Mouse (Mus musculus): Measurements from ENCODE around the gene Colca2.

The Colca2 gene

DNA sequence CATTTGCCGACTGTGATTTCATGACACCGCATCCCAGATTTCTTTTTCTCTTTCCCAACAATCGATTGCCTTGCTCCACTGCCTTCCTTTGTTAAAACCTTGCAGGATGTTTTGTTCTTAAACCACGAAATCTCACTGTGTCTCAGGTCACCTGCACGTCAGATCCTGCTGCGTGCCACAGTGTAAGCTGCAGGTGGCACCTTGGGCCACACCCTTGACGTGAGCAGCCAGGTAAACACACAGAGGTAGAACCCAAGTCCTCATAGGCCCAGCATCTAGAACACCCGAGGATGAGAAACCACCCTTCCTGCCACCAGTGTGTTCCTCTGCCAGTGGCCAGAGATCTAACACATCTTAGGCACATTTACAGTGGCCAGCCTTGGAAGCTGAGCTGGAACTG lies 7.3 kb downstream of the Colca2 start:
- DNase-seq: no peak

DNA sequence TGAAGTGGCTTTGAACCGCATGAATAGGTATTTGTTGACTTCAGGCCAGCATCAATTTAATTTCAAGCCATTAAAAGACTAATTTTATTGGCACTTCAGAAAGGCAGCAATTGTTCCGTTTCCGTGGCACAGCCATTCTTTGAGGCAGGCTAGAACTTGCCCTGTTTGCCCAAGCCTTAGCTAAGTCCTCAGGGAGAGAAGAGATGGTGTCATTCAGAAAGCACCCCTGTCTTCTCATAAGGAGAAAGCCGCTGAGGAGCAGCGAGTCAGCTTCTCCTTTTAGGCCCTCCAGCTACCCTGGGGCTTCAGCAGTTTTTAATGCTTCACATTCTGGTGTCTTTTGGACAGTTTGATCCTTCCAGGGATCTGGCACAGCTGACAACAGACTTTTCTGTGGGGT lies 9.5 kb downstream of the Colca2 start:
- DNase-seq: no peak

DNA sequence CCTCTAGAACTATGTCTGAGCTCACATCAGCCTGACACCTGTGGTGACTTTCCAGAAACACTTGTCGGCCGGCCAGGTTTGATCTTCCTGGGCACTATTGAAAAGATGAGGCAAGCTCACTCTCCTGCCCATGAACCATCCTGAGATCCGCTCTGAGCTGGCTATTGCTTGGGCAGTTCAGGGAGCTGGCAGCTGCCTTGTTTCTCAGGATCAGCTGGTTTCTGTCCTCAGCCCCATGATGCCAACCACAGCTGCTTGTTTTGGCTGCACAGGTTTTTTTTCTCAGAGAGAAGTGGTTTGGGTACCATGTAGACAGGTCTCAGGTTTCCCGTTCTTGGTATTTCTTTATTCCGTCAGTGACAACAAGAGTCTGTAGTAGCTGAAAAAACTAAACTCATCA lies 19.9 kb downstream of the Colca2 start:
- DNase-seq: no peak

DNA sequence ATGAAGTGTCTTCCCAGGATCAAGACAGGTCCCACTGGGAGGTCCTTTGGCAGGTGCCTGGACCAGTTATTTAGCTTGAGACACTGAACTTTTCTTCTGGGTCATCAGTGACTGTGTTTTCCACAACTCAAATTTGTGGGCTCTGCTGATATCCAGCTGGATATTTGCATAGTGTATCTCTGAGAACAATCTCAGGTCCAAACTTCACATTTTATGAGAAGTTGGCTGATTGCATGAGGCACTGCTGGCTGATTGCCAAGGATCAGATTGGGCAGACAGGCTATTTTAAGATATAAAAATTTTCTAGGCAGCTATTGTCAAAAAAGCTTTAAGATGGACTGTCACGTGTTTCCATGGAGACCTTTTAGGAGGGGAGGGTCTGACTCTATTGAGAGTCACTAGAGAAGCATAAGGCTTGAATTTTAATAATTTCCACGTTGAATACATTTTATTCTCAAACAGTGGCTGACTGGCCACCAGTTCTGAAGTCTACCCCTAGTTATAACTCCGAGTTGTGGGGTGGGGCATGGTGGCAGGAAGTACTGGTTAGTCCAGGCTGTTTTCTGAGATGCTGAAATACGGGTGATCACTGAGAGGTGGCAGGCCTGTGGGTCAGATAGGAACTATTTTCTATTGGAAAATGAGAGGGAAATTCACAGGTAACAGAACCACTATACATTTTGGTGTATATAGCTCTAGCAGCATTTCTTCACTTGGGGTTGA lies 21.4 kb downstream of the Colca2 start:
- no peak for DNase-seq

DNA sequence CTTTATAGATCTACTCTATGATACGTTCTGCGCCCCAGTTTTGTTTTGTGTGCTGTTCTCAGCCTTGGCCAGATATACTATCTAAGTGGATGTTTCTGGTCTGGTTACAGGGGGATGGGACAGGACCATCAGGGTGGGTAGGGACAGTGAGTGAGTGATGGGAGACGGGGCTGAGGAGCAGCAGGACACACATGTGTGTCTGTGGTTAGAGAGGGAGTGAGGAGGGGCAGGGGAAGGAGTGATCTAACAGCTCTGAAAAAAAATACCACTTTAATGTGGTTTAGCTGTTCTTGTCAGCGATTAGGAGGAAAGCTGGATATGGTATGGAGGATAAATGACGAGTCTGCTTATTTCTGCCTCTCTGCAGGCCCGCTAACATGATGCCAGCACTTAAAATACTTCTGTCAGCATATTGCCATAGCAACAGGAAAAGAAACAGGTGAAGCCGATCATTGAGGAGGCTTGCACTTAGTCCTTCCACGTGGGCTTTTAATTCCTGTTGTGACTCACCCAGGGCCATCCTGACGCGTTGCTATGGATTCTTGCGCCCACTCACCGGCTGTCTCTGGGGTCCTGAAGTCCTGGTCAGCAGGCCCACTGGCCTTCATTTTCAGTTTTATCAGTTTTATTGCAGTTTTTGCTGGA lies 39.5 kb downstream of the Colca2 start:
- DNase-seq: no peak

DNA sequence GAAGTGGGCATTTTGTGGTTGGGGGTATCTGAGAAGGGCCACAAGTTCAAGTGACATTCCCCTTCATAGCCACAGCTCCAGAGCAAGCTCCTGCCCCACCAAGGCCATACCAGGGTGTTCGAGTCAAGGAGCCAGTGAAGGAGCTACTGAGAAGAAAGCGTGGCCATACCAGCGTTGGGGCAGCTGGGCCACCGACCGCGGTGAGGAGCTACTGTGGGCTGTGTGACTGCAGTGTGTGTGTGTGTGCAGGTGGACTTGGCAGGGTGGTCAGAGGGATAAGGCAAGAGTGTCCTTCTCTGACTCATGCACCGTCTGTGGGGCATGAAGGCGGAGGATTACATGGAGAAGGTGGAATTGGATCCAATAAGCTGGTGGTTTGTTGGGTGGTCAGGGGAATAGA lies 46.2 kb downstream of the Colca2 start:
- no peak for DNase-seq

DNA sequence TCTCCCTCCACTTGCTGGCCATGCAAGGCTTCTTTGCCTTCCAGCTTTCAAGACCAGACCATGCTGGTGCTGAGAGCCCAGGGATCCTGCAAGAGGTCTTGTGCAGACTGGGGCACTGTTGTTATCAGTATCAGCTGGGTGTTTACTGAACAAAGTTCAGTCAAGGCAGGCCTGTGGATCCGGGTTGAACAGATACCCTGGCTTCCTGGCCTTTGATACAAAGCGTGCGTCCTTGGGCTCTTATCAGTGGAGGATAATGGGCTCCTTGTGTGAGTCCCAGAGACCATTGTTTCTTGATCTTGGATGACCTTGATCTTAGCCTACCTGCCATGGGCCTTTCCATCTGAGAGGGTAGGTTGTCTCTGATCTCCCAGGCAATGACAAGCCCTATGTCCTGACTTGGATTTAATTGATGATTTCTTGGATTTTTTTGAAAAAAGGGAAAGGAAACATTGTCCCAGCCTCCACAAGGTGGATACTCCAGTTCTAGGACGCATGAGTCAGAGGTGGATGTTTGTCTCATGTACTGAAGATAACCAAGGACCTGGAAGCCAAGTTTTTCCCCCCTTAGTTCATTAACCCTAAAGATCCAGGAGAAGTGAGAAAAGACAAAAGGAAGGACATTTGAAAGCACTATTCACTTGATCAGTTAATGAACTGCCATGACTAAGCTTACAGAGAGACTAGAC lies 47.5 kb downstream of the Colca2 start:
- no peak for DNase-seq

DNA sequence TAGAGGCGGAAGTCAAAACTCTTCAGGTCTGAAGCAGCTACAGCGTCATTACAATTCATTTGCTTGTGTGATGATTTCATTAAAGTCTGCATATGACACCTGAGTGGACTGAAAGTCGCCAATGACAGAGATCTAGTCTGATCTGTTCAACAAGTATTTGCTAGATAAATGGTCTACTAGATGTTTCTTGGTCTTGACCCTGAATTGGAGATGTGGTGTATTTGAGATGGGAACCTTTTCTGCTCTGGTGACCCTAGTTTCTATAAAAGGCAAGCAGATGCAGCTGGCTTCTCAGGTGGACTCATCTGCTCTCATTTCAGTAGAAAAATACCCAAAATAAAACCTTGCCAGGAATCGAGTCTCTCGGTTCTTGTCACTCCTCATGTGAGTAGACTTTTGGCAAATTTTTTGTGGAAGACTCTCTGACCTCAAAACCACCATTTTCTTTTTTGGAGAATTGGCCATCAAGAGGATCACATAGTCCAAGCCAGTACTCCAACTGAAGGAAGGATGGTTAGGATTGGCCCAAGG lies 52.7 kb downstream of the Colca2 start:
- DNase-seq: no peak

Data from cerebellum, adult 11-12 months (tissue).